Mouse (Mus musculus): ENCODE data around the gene Pik3c2b. TPM values are rescaled to one million over a fixed set of nuclear protein-coding genes. Genes with fewer than 3 reads are reported as not detected.

Pik3c2b gene
- polyA plus RNA-seq, 1 experiment from 2014 or later: 1.00 TPM

DNA sequence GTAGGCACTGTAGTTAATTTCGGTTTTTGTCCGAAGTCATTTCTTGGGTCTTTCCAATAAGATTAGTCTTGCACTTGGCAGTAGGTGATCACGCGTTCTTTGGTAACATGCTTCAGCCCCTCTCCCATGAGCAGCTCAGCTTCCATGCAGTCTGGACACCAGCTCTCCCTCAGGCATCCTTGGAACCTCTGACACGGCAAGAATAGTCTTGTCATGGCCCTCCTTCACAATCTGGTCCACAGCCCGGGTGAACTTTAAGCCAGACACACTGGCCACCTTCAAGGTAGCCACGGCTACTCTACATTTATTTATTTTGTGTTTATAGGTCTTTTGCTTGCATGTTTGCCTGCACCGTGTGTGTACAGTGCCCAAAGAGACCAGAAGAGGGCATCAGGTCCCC is 102.7 kb downstream of the Pik3c2b start:
- H3K27me3 ChIP-seq (ENCODE audit: insufficient read depth, low read length): no peaks in the 10 kb centered on the region
- no peak overlapping the region for H3K4me2 ChIP-seq (ENCODE audit: low read depth, low read length)
- H3K4me3 ChIP-seq (ENCODE audit: low read depth, low read length): no peak overlapping the region
- H3K4me1 ChIP-seq (ENCODE audit: insufficient read depth): 0 out of 2 replicates have a peak, but pooled peaks cover 2% of the 10 kb centered on the region
- H3K27ac ChIP-seq (ENCODE audit: low read depth): no peak overlapping the region
- 86% methylated on average over 8 of the region's 8 CpGs for WGBS (ENCODE audit: insufficient replicate concordance)
- TF ChIP-seq EP300 (IDR thresholded peaks at IDR 0.05; ENCODE audit: low read depth) (no peak), CTCF (IDR thresholded peaks at IDR 0.05; ENCODE audit: low read depth) (no peak)
- no peak overlapping the region for H3K9ac ChIP-seq (replicated peaks)
- DNase-seq (no peak), ATAC-seq (no peak)
- no peaks in the 10 kb centered on the region for H3K36me3 ChIP-seq (replicated peaks; ENCODE audit: insufficient read depth, low read length)
- H3K9me3 ChIP-seq (ENCODE audit: low read length): peaks cover 4% of the 10 kb centered on the region; the same call in 1 of the 2 replicates

DNA sequence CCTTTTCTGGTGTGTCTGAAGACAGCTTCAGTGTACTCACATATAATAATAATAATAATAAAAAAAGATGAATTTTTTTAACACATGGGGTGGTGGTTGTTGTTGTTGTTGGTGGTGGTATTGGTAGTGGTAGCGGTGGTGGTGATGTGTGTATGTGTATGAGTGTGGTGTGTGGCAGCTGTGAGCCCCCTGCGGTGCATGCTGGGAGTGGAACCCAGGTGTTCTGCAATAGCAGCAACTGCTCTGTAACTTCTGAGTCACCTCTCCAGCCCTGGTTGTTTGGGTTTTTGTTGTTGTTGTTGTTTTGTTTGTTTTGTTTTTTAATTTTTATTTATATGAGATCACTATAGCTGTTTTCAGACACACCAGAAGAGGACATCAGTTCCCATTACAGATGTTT is 105.1 kb downstream of the Pik3c2b start:
- Histone ChIP-seq H3K4me1 (ENCODE audit: insufficient read depth) (0 out of 2 replicates have a peak, but pooled peaks cover 2% of the 10 kb centered on the region), H3K36me3 (replicated peaks; ENCODE audit: insufficient read depth, low read length) (no peaks in the 10 kb centered on the region), H3K4me2 (ENCODE audit: low read depth, low read length) (no peak overlapping the region), H3K27ac (ENCODE audit: low read depth) (no peak overlapping the region), H3K9me3 (ENCODE audit: low read length) (peaks cover 4% of the 10 kb centered on the region; the same call in 1 of the 2 replicates), H3K27me3 (ENCODE audit: insufficient read depth, low read length) (no peaks in the 10 kb centered on the region), H3K4me3 (ENCODE audit: low read depth, low read length) (no peak overlapping the region), H3K9ac (replicated peaks) (no peak overlapping the region)
- TF ChIP-seq CTCF (IDR thresholded peaks at IDR 0.05; ENCODE audit: low read depth) (no peak), EP300 (IDR thresholded peaks at IDR 0.05; ENCODE audit: low read depth) (no peak)
- DNase-seq (no peak), ATAC-seq (no peak)
- 85% methylated on average over 2 of the region's 2 CpGs for WGBS (ENCODE audit: insufficient replicate concordance)

DNA sequence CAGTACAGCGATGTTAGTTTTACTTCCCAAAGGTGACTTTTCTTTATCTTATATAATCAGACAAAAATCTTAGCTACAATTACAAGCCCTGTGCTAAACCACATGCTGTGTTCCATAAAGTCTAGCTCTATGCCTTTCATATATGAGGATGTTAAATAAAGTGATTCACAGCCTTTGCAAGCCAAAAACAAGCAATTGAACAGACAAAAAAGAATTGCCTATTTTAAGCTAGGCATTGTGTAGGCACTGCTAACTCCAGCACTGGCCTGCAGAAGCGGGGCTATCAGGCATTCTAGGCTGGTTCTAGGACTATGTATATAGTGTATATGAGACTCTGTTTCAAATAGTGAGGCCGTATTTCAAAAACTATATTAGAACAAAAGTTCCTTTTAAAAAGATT is 106.7 kb downstream of the Pik3c2b start:
- Histone ChIP-seq H3K4me2 (ENCODE audit: low read depth, low read length) (no peak overlapping the region), H3K27ac (ENCODE audit: low read depth) (no peak overlapping the region), H3K9ac (replicated peaks) (no peak overlapping the region), H3K9me3 (ENCODE audit: low read length) (peaks cover 4% of the 10 kb centered on the region; the same call in 1 of the 2 replicates), H3K4me1 (ENCODE audit: insufficient read depth) (no peaks in the 10 kb centered on the region), H3K27me3 (ENCODE audit: insufficient read depth, low read length) (no peaks in the 10 kb centered on the region), H3K4me3 (ENCODE audit: low read depth, low read length) (no peak overlapping the region), H3K36me3 (replicated peaks; ENCODE audit: insufficient read depth, low read length) (no peaks in the 10 kb centered on the region)
- WGBS (ENCODE audit: insufficient replicate concordance): 82% methylated on average over 3 of the region's 3 CpGs
- TF ChIP-seq EP300 (IDR thresholded peaks at IDR 0.05; ENCODE audit: low read depth) (no peak), CTCF (IDR thresholded peaks at IDR 0.05; ENCODE audit: low read depth) (no peak)
- ATAC-seq (no peak), DNase-seq (no peak)

DNA sequence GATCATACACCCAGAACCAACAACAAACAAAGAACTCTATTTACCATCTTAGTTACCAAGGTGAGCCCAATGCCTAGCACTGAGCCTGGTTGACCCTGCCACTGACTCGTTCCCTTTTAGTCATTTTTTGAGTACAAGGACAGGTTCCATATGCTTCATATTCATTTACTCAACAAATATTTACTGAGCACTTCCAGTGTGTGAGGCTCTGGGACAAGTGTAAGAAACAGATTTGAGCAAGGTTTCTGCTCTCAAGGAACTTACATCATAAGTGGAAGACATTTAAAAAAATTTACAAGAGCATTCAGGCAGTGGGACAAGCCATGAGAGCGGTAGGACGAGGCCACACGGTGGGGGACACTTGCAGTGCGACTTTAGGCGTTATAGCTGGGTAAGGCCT is 109.8 kb downstream of the Pik3c2b start:
- H3K36me3 ChIP-seq (replicated peaks; ENCODE audit: insufficient read depth, low read length): no peaks in the 10 kb centered on the region
- peaks cover 7% of the 10 kb centered on the region for H3K27me3 ChIP-seq (ENCODE audit: insufficient read depth, low read length)
- no peak overlapping the region for H3K9ac ChIP-seq (replicated peaks)
- ATAC-seq (no peak), DNase-seq (no peak)
- no peaks in the 10 kb centered on the region for H3K9me3 ChIP-seq (ENCODE audit: low read length)
- H3K4me3 ChIP-seq (ENCODE audit: low read depth, low read length): no peak overlapping the region
- no peak for TF ChIP-seq CTCF (IDR thresholded peaks at IDR 0.05; ENCODE audit: low read depth)
- no peak for TF ChIP-seq EP300 (IDR thresholded peaks at IDR 0.05; ENCODE audit: low read depth)
- H3K4me1 ChIP-seq (ENCODE audit: insufficient read depth): peaks cover 3% of the 10 kb centered on the region; the same call in 1 of the 2 replicates
- WGBS (ENCODE audit: insufficient replicate concordance): 75% methylated on average over 6 of the region's 6 CpGs
- H3K4me2 ChIP-seq (ENCODE audit: low read depth, low read length): no peak overlapping the region
- H3K27ac ChIP-seq (ENCODE audit: low read depth): no peak overlapping the region

Other genes starting within 250 kb of the Pik3c2b start
- 0.05 TPM in 1 of 2 replicates, not detected in the other for gene Lrrn2, start 165.4 kb upstream of the Pik3c2b start, polyA plus RNA-seq (2015; fragmentation: Nextera tagmentation; extraction: Ambion mirVana)
- gene Mdm4, start 15.1 kb upstream of the Pik3c2b start, polyA plus RNA-seq (2015; fragmentation: Nextera tagmentation; extraction: Ambion mirVana): 5.8 and 9.0 TPM in 2 replicates
- gene Ppp1r15b, start 85.5 kb downstream of the Pik3c2b start, polyA plus RNA-seq (2015; fragmentation: Nextera tagmentation; extraction: Ambion mirVana): 24.3 and 27.0 TPM in 2 replicates
- gene Plekha6, start 118.5 kb downstream of the Pik3c2b start, polyA plus RNA-seq (2015; fragmentation: Nextera tagmentation; extraction: Ambion mirVana): 3.8 and 4.0 TPM in 2 replicates

Measured in liver, postnatal 0 days (tissue).